Mouse (Mus musculus) hindbrain, embryonic 15.5 days (tissue): ENCODE data around the gene Foxn1. TPM values are rescaled to one million over a fixed set of nuclear protein-coding genes. Genes with fewer than 3 reads are reported as not detected.
A peak's percentile ranks its signal among the peaks of the same experiment; 100 is the strongest.

ENCODE experiments used
- ATAC-seq: fragments of 200-750 bp; cut with Nextera tagmentation; 2 replicates; pipeline ENCODE4 v1.8.0; 2017; ENCODE audit warnings: low read depth, moderate number of reproducible peaks, moderate TSS enrichment; ENCODE audit not compliant: low FRiP score
- H3K27ac ChIP-seq: fragments of 300-500 bp; sonication (generic); replicated peaks from 2 replicates; pipeline ENCODE4 v1.5.1; 2015; ENCODE audit warnings: mild to moderate bottlenecking, inconsistent platforms
- H3K27me3 ChIP-seq: fragments of 300-500 bp; sonication (generic); 2 replicates; pipeline ENCODE4 v1.6.1; 2015; ENCODE audit warnings: control low read depth, inconsistent platforms
- H3K36me3 ChIP-seq: fragments of 300-500 bp; sonication (generic); 2 replicates; pipeline ENCODE4 v1.6.1; 2015; ENCODE audit warnings: control low read depth, inconsistent platforms
- H3K4me1 ChIP-seq: fragments of 300-500 bp; sonication (generic); replicated peaks from 2 replicates; pipeline ENCODE4 v1.6.1; 2015; ENCODE audit warnings: control low read depth, inconsistent platforms
- H3K4me2 ChIP-seq: fragments of 300-500 bp; sonication (generic); 2 replicates; pipeline ENCODE4 v1.6.1; 2015; ENCODE audit warnings: moderate library complexity, mild to moderate bottlenecking, inconsistent platforms
- H3K4me3 ChIP-seq: fragments of 300-500 bp; sonication (generic); 2 replicates; pipeline ENCODE4 v1.5.1; 2015; ENCODE audit warnings: mild to moderate bottlenecking, inconsistent platforms
- H3K9ac ChIP-seq: fragments of 300-500 bp; sonication (generic); 2 replicates; pipeline ENCODE4 v1.6.1; 2015; ENCODE audit warnings: inconsistent platforms
- H3K9me3 ChIP-seq: fragments of 300-500 bp; sonication (generic); 2 replicates; pipeline ENCODE4 v1.6.1; 2016; ENCODE audit warnings: control low read depth, inconsistent platforms
- WGBS: fragments of 180-500 bp; shearing (Covaris S2); methylation state at CpG from one replicate; pipeline ENCODE4 v1.1.7; 2015; 5-methylcytosine and 5-hydroxymethylcytosine counted together
- polyA plus RNA-seq: library from polyadenylated mRNA; unstranded; fragments of >200 nt; fragmentation: Nextera tagmentation; extraction: Ambion mirVana; gene quantifications from 2 replicates; pipeline ENCODE4 v1.2.1, GENCODE M21; 2015

The Foxn1 gene
- polyA plus RNA-seq, 1 experiment from 2014 or later = not detected

GRCm38 (mm10) chr11:78349441-78350358, 36.7 kb downstream of the Foxn1 start:
- Histone ChIP-seq H3K9me3 (no peaks in the 10 kb centered on the region), H3K27me3 (no peaks in the 10 kb centered on the region), H3K9ac (no peak overlapping the region), H3K4me3 (no peak overlapping the region), H3K27ac (no peak overlapping the region), H3K36me3 (peaks cover 9% of the 10 kb centered on the region), H3K4me2 (no peak overlapping the region), H3K4me1 (peaks cover 26% of the 10 kb centered on the region)
- 82% methylated on average over 4 of the region's 4 CpGs for WGBS
- no peak for ATAC-seq

- Histone ChIP-seq H3K27ac (no peak overlapping the region), H3K9me3 (no peaks in the 10 kb centered on the region), H3K4me2 (no peak overlapping the region), H3K27me3 (no peaks in the 10 kb centered on the region), H3K9ac (no peak overlapping the region), H3K4me1 (peaks cover 35% of the 10 kb centered on the region), H3K4me3 (no peak overlapping the region), H3K36me3 (peaks cover 9% of the 10 kb centered on the region)
- ATAC-seq = no peak
- WGBS = 37% methylated on average over 7 of the region's 7 CpGs
These were observed 37.9 kb downstream of the Foxn1 start for GRCm38 (mm10) chr11:78348474-78348873.

GRCm38 (mm10) chr11:78347908-78348307, 38.5 kb downstream of the Foxn1 start:
- Histone ChIP-seq H3K9me3 (no peaks in the 10 kb centered on the region), H3K27me3 (no peaks in the 10 kb centered on the region), H3K36me3 (peaks cover 9% of the 10 kb centered on the region), H3K4me1 (peaks cover 38% of the 10 kb centered on the region), H3K27ac (no peak overlapping the region), H3K9ac (no peak overlapping the region), H3K4me3 (no peak overlapping the region), H3K4me2 (no peak overlapping the region)
- 78% methylated on average over 9 of the region's 9 CpGs for WGBS
- ATAC-seq = no peak

- Histone ChIP-seq H3K9ac (no peak overlapping the region), H3K27ac (no peak overlapping the region), H3K4me2 (no peak overlapping the region), H3K36me3 (peaks cover 9% of the 10 kb centered on the region), H3K4me3 (no peak overlapping the region), H3K9me3 (no peaks in the 10 kb centered on the region), H3K4me1 (peaks cover 42% of the 10 kb centered on the region), H3K27me3 (no peaks in the 10 kb centered on the region)
- 89% methylated on average over 10 of the region's 10 CpGs for WGBS
- ATAC-seq = no peak
These were observed 39.1 kb downstream of the Foxn1 start for GRCm38 (mm10) chr11:78347070-78347754.

- H3K36me3 ChIP-seq = peaks cover 11% of the 10 kb centered on the region
- 86% methylated on average over 6 of the region's 6 CpGs for WGBS
- no peak overlapping the region for H3K4me3 ChIP-seq
- H3K27me3 ChIP-seq = no peaks in the 10 kb centered on the region
- H3K9ac ChIP-seq = no peak overlapping the region
- peaks cover 42% of the 10 kb centered on the region for H3K4me1 ChIP-seq
- ATAC-seq = no peak
- no peak overlapping the region for H3K27ac ChIP-seq
- no peak overlapping the region for H3K4me2 ChIP-seq
- H3K9me3 ChIP-seq = no peaks in the 10 kb centered on the region
These were observed 39.9 kb downstream of the Foxn1 start for GRCm38 (mm10) chr11:78346326-78347069.

GRCm38 (mm10) chr11:78345801-78346200, 40.6 kb downstream of the Foxn1 start:
- Histone ChIP-seq H3K36me3 (peaks cover 18% of the 10 kb centered on the region), H3K4me3 (no peak overlapping the region), H3K4me1 (peaks cover 42% of the 10 kb centered on the region), H3K27ac (no peak overlapping the region), H3K27me3 (no peaks in the 10 kb centered on the region), H3K4me2 (peak overlapping the region; percentile 74; the same call in 1 of the 2 replicates), H3K9ac (no peak overlapping the region), H3K9me3 (no peaks in the 10 kb centered on the region)
- 86% methylated on average over 7 of the region's 7 CpGs for WGBS
- no peak for ATAC-seq

- H3K9me3 ChIP-seq = no peaks in the 10 kb centered on the region
- peak overlapping the region; percentile 94 for H3K4me3 ChIP-seq
- peak overlapping the region; percentile 17; the same call in 1 of the 2 replicates for H3K9ac ChIP-seq
- no peak for ATAC-seq
- H3K4me1 ChIP-seq = peaks cover 42% of the 10 kb centered on the region
- no peak overlapping the region for H3K27ac ChIP-seq
- peaks cover 23% of the 10 kb centered on the region for H3K36me3 ChIP-seq
- peak overlapping the region; percentile 74 for H3K4me2 ChIP-seq
- 59% methylated on average over 8 of the region's 8 CpGs for WGBS
- H3K27me3 ChIP-seq = no peaks in the 10 kb centered on the region
These were observed 41.3 kb downstream of the Foxn1 start for GRCm38 (mm10) chr11:78344890-78345715.

GRCm38 (mm10) chr11:78344328-78344889, 41.9 kb downstream of the Foxn1 start:
- Histone ChIP-seq H3K9ac (peak overlapping the region; percentile 97), H3K9me3 (no peaks in the 10 kb centered on the region), H3K36me3 (peaks cover 29% of the 10 kb centered on the region), H3K4me3 (peak overlapping the region; percentile 94), H3K4me2 (peak overlapping the region; percentile 74), H3K27me3 (no peaks in the 10 kb centered on the region), H3K4me1 (peaks cover 42% of the 10 kb centered on the region), H3K27ac (peak overlapping the region; percentile 91)
- 77% methylated on average over 6 of the region's 6 CpGs for WGBS
- no peak for ATAC-seq

GRCm38 (mm10) chr11:78343381-78344327, 42.7 kb downstream of the Foxn1 start, which contains the start of gene Unc119:
Gene Unc119, plus strand, starts transcription at chr11:78343482.
- Histone ChIP-seq H3K36me3 (peaks cover 32% of the 10 kb centered on the region), H3K27ac (peak within 1 kb of the TSS; percentile 91), H3K9ac (peak within 1 kb of the TSS; percentile 97), H3K4me2 (peak within 1 kb of the TSS; percentile 74), H3K27me3 (no peaks in the 10 kb centered on the region), H3K4me1 (peaks cover 42% of the 10 kb centered on the region), H3K4me3 (peak within 1 kb of the TSS; percentile 94), H3K9me3 (no peaks in the 10 kb centered on the region)
- WGBS = under 1% methylated on average over 40 of the region's 66 CpGs
- ATAC-seq = peak; percentile 85

- no peaks in the 10 kb centered on the region for H3K9me3 ChIP-seq
- H3K4me1 ChIP-seq = peaks cover 35% of the 10 kb centered on the region
- no peak for ATAC-seq
- H3K27ac ChIP-seq = no peak overlapping the region
- H3K27me3 ChIP-seq = no peaks in the 10 kb centered on the region
- no peak overlapping the region for H3K9ac ChIP-seq
- no peak overlapping the region for H3K4me3 ChIP-seq
- no peak overlapping the region for H3K4me2 ChIP-seq
- 89% methylated on average over 12 of the region's 12 CpGs for WGBS
- peaks cover 39% of the 10 kb centered on the region for H3K36me3 ChIP-seq
These were observed 44.7 kb downstream of the Foxn1 start for GRCm38 (mm10) chr11:78341702-78342101.
